Mouse (Mus musculus) heart, postnatal 0 days (tissue): ENCODE results near the gene Pgrmc2. TPM values are rescaled to one million over a fixed set of nuclear protein-coding genes. Genes with fewer than 3 reads are reported as not detected.

Source experiments
- ATAC-seq: fragments of 200-750 bp; cut with Nextera tagmentation; 2 replicates; pipeline ENCODE4 v1.8.0; 2017; ENCODE audit warnings: low read depth, moderate number of reproducible peaks, moderate library complexity; ENCODE audit not compliant: insufficient read depth
- DNase-seq: peaks from one replicate; pipeline ENCODE4 v3.0.0-alpha.2; 2016; ENCODE audit warnings: low spot score
- H3K27ac ChIP-seq: fragments of 300-500 bp; sonication (generic); 2 replicates; pipeline ENCODE4 v1.5.1; 2014; ENCODE audit warnings: low read depth, mild to moderate bottlenecking
- H3K27me3 ChIP-seq: fragments of 300-500 bp; sonication (generic); 2 replicates; pipeline ENCODE4 v1.6.1; 2014; ENCODE audit warnings: low read length, mixed read lengths; ENCODE audit not compliant: control insufficient read depth, insufficient read depth
- H3K36me3 ChIP-seq: fragments of 300-500 bp; sonication (generic); replicated peaks from 2 replicates; pipeline ENCODE4 v1.6.1; 2014; ENCODE audit warnings: low read length, mixed read lengths; ENCODE audit not compliant: control insufficient read depth, insufficient read depth
- H3K4me1 ChIP-seq: fragments of 300-500 bp; sonication (generic); 2 replicates; pipeline ENCODE4 v1.6.1; 2014; ENCODE audit warnings: antibody characterized with exemption; ENCODE audit not compliant: control insufficient read depth, insufficient read depth
- H3K4me2 ChIP-seq: fragments of 300-500 bp; sonication (generic); 2 replicates; pipeline ENCODE4 v1.6.1; 2014; ENCODE audit warnings: low read depth, mild to moderate bottlenecking, low read length, moderate library complexity
- H3K4me3 ChIP-seq: fragments of 300-500 bp; sonication (generic); 2 replicates; pipeline ENCODE4 v1.5.1; 2014; ENCODE audit warnings: low read depth, low read length
- H3K9ac ChIP-seq: fragments of 300-500 bp; sonication (generic); replicated peaks from 2 replicates; pipeline ENCODE4 v1.6.1; 2014; ENCODE audit warnings: low read depth, low read length, mixed read lengths
- H3K9me3 ChIP-seq: fragments of 300-500 bp; sonication (generic); replicated peaks from 2 replicates; pipeline ENCODE4 v1.6.1; 2016; ENCODE audit warnings: low read length; ENCODE audit not compliant: control insufficient read depth
- CTCF ChIP-seq: IDR thresholded peaks from 2 replicates; pipeline ENCODE4 v1.5.1; 2016; ENCODE audit warnings: antibody characterized with exemption, control low read depth, low read depth
- EP300 ChIP-seq: IDR thresholded peaks from 2 replicates; pipeline ENCODE4 v1.6.1; 2016; ENCODE audit warnings: antibody characterized with exemption, low read depth
- WGBS: fragments of 180-500 bp; shearing (Covaris S2); extraction: QIAGEN DNeasy Blood & Tissue Kit; methylation state at CpG from one replicate; pipeline ENCODE4 v1.1.7; 2014; 5-methylcytosine and 5-hydroxymethylcytosine counted together
- polyA plus RNA-seq: library from polyadenylated mRNA; unstranded; fragments of >200 nt; fragmentation: Nextera tagmentation; extraction: Ambion mirVana; gene quantifications from 2 replicates; pipeline ENCODE4 v1.2.1, GENCODE M21; 2015
- total RNA-seq: library from RNA; depleted of rRNA; stranded (reverse); fragments of >200 nt; gene quantifications from 2 replicates; pipeline ENCODE4 v1.2.3, GENCODE M21; 2014; ENCODE audit warnings: low replicate concordance

Gene Pgrmc2
- total and polyA plus RNA-seq, 2 experiments from 2014 or later = 18.4 to 29.5 TPM

DNA sequence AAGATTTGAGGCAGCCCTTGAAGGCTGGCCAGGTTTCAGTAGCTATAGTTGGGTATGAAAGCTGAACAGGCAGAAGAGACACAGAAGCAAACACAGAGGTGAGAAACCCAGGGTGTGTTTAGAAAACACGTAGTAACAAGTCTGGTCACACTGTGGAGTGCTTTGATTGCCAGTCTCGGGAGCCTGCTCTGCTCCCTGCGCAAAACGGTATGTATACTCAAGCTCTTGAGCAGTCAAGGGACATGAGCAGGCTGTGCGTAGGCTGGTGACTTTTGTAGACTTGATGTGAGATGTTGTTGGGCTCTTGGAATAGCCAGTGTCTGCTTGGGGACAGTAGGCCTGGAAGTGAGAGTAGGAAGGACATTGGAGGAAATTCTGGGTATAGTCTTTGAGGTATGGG is 30.3 kb upstream of the Pgrmc2 start:
- Histone ChIP-seq H3K9ac (no peak overlapping the region), H3K36me3 (no peaks in the 10 kb centered on the region), H3K9me3 (no peaks in the 10 kb centered on the region), H3K4me1 (no peaks in the 10 kb centered on the region), H3K27me3 (no peaks in the 10 kb centered on the region), H3K4me3 (no peak overlapping the region), H3K4me2 (no peak overlapping the region), H3K27ac (no peak overlapping the region)
- TF ChIP-seq CTCF = no peak
- TF ChIP-seq EP300 = no peak
- WGBS = 80% methylated on average over 5 of the region's 5 CpGs
- DNase-seq (no peak), ATAC-seq (no peak)

DNA sequence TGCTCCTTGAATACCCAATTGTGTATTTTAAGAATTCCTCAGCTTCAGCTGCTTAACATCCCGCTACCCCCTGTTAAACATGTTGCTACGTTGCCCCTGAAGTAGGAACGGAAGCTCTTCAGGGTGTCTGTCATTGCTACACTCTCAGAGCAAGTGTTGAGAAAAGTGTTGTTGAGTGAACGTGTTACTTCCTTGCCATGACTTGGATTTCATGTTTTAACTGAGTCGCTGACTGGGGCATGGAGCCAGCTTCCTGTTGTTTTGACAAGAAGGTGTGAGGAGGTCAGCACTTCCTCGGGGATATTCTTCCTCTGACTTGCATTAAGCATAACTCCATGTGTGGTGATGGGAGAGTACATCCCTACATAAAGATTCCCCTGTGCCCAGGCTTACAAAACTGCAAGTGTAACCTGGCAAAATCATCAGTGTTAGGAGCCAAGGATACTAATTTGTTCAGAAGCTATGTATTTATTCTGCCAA is 25.5 kb upstream of the Pgrmc2 start:
- Histone ChIP-seq H3K4me3 (no peak overlapping the region), H3K36me3 (no peaks in the 10 kb centered on the region), H3K4me1 (no peaks in the 10 kb centered on the region; the same call in 1 of the 2 replicates), H3K27me3 (no peaks in the 10 kb centered on the region), H3K9me3 (no peaks in the 10 kb centered on the region), H3K27ac (no peak overlapping the region), H3K9ac (no peak overlapping the region), H3K4me2 (no peak overlapping the region)
- DNase-seq = no peak
- TF ChIP-seq EP300 (no peak), CTCF (no peak)
- WGBS = 20% methylated on average over 6 of the region's 6 CpGs
- ATAC-seq = no peak

DNA sequence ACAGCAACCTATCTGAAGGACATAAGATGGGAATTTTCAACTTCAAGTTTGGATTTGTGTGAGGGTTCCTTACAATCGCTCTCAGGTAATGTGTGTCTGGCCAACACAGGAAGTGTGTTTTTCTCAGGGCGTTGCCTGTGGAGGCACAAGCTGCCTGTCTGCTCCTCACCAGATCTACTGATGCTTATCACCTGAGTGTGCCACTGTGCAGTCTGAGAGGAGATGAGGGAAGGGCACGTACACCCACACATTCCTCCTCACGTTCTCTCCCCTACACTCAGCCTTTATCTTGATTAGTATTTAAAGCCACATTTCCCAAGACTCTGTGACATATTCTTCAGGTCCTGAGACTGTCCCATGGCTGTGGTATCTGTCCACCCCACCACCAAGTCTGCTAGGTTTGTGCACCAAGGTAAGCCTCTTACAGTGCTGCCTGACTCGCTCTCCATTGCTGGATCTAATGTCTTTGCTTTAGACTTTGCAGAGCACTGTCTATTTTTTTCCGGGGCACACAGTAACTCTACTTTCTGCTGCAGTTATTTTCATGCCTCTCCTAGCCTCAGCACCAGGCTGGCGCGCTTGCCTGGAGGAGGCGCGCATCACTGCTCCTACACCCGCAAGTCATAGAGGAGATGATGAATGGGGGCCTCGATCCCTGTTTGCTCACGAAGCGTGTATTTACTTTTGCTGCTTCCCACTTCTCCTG is 24.9 kb upstream of the Pgrmc2 start:
- no peak overlapping the region for H3K4me2 ChIP-seq
- ATAC-seq = no peak
- no peaks in the 10 kb centered on the region for H3K27me3 ChIP-seq
- no peaks in the 10 kb centered on the region for H3K36me3 ChIP-seq
- H3K27ac ChIP-seq = no peak overlapping the region
- H3K4me3 ChIP-seq = no peak overlapping the region
- no peaks in the 10 kb centered on the region for H3K9me3 ChIP-seq
- H3K4me1 ChIP-seq = no peaks in the 10 kb centered on the region; the same call in 1 of the 2 replicates
- no peak overlapping the region for H3K9ac ChIP-seq
- DNase-seq = no peak
- WGBS = 60% methylated on average over 14 of the region's 14 CpGs
- no peak for TF ChIP-seq EP300
- no peak for TF ChIP-seq CTCF

DNA sequence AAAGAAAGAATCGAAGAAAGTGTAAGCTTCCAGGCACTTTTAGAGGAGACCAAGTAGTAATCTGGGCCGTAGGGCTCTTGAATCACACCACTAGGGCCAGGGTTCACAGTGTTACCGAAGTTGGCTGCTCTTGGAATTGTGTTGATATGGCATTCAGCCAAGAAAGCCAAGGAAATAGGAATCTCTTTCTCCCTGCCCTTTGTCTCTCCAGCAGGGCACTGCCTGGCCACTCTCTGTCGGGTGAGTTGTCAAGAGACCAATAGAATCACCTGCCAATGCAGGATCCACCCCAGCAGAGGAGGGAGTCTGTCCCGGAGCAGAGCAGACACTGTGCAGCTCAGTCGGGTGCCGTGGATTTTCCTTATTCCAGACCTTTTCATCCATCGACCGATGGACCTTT is 19.1 kb upstream of the Pgrmc2 start:
- DNase-seq = peak; percentile 53

DNA sequence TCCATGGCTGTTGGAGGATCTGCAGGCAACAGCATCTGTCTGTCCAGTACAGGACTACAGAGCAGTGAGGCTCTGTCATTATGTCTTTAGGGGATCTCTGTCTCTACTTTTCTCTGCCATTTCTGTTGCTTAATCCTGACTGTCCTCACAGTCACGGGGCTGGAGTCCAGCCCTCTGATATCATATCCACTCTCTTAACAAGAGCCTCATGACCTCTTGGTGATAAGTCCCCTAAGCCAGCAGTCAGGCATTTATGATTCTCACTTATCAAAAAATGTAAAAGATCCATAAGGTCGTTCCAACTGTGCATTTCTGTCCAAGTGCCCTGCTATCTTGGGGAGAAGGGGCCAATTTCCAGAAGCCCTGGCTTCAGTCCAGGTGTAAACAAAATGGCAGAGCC is 17.3 kb upstream of the Pgrmc2 start:
- no peak overlapping the region for H3K9ac ChIP-seq

More for the DNA sequence above, 19.1 kb upstream of the Pgrmc2 start:
- peak overlapping the region; percentile 72 for H3K27ac ChIP-seq
- no peak overlapping the region for H3K9ac ChIP-seq
- ATAC-seq = peak; percentile 44
- H3K9me3 ChIP-seq = no peaks in the 10 kb centered on the region
- H3K27me3 ChIP-seq = no peaks in the 10 kb centered on the region
- no peak overlapping the region for H3K4me3 ChIP-seq
- no peaks in the 10 kb centered on the region for H3K36me3 ChIP-seq
- TF ChIP-seq EP300 (no peak), CTCF (no peak)
- no peak overlapping the region for H3K4me2 ChIP-seq
- H3K4me1 ChIP-seq = peaks cover 15% of the 10 kb centered on the region
- 51% methylated on average over 9 of the region's 9 CpGs for WGBS

DNA sequence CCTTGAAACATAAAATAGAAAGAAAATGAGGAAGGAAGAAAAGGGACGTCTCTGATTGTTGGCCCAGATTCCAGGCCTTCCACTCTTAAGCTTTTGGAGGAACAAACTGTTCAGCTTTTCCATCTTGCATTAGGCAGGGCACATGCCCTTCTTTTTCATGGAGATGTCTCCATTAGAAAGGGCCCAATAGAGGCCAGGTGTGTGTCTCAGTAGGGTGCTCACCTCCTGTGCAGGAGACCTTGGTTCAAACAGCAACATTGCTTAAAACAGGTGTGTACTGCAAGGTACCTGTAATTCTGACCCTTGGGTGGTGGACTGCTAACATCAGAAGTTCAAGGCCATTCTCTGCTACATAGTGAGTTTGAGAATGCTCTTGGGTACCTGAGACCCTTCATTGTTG is 16.8 kb upstream of the Pgrmc2 start:
- H3K4me3 ChIP-seq = no peak overlapping the region
- no peak for ATAC-seq
- H3K27me3 ChIP-seq = no peaks in the 10 kb centered on the region
- no peaks in the 10 kb centered on the region for H3K36me3 ChIP-seq
- H3K9me3 ChIP-seq = no peaks in the 10 kb centered on the region
- no peak overlapping the region for H3K9ac ChIP-seq
- no peak for DNase-seq
- 67% methylated on average over 1 of the region's 1 CpGs for WGBS
- no peak overlapping the region for H3K27ac ChIP-seq
- peaks cover 15% of the 10 kb centered on the region for H3K4me1 ChIP-seq
- no peak overlapping the region for H3K4me2 ChIP-seq
- TF ChIP-seq EP300 (no peak), CTCF (no peak)

More for the DNA sequence above, 17.3 kb upstream of the Pgrmc2 start:
- H3K9me3 ChIP-seq = no peaks in the 10 kb centered on the region
- H3K27me3 ChIP-seq = no peaks in the 10 kb centered on the region
- no peak overlapping the region for H3K4me3 ChIP-seq
- peaks cover 15% of the 10 kb centered on the region for H3K4me1 ChIP-seq
- H3K4me2 ChIP-seq = no peak overlapping the region
- DNase-seq (no peak), ATAC-seq (no peak)
- no peak for TF ChIP-seq EP300
- TF ChIP-seq CTCF = no peak
- 0 out of 2 replicates have a peak overlapping the region, but pooled peaks have one; percentile 8 for H3K27ac ChIP-seq
- 12% methylated on average over 2 of the region's 2 CpGs for WGBS
- H3K36me3 ChIP-seq = no peaks in the 10 kb centered on the region
